Mouse (Mus musculus) myocyte (in vitro differentiated cells): ENCODE measurements at regions not wholly inside any gene's neighbourhood (a gene's known extent, or its start where the extent isn't known, plus 50 kb on each side); places are given as distances from the start of the nearest gene placed in this dataset.

Source experiments
- E2F4 ChIP-seq: IDR thresholded peaks from one replicate; pipeline ENCODE4 v1.6.1; 2011; ENCODE audit warnings: mild to moderate bottlenecking, control low read depth, moderate library complexity; ENCODE audit not compliant: insufficient read depth
- POLR2A ChIP-seq: IDR thresholded peaks from one replicate; pipeline ENCODE4 v1.6.1; 2011; ENCODE audit warnings: low read depth, mild to moderate bottlenecking, control low read depth, moderate library complexity; ENCODE audit not compliant: insufficient read length
- POLR2AphosphoS2 ChIP-seq: IDR thresholded peaks from one replicate; pipeline ENCODE4 v1.6.1; 2011; ENCODE audit warnings: low read depth, control low read depth; ENCODE audit not compliant: insufficient read length
- REST ChIP-seq: IDR thresholded peaks from one replicate; pipeline ENCODE4 v1.6.1; 2011; ENCODE audit warnings: mild to moderate bottlenecking, control low read depth, moderate library complexity; ENCODE audit not compliant: insufficient read depth, insufficient read length
- SRF ChIP-seq: IDR thresholded peaks from one replicate; pipeline ENCODE4 v1.6.1; 2011; ENCODE audit warnings: low read depth; ENCODE audit not compliant: control insufficient read depth, insufficient read length
- USF1 ChIP-seq: IDR thresholded peaks from one replicate; pipeline ENCODE4 v1.6.1; 2011; ENCODE audit warnings: low read depth, mild to moderate bottlenecking, control low read depth, moderate library complexity

DNA sequence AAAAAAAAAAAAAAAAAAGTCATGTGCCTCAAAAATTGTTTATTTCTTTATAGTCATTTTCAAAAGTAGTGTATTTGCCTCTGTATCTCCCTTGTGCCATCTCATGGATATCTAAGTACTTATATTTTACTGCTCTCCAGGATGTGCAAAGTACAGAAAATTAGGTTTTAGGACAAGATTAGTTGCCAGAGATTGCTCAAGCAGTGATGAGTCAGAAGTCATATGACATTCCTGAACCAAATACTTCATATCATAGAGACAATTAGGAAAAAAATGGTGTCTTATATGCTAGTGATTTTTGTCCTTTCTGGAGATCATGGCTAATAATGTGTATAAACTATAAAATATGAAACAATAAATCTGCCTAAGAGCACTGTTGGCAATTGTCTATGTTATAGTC, 201.7 kb downstream of the Spry2 start:
- TF ChIP-seq POLR2A (no peak), E2F4 (no peak), REST (no peak), SRF (no peak), POLR2AphosphoS2 (no peak), USF1 (peak; percentile 19)
